Comparison of ENCODE assay signal across 8 mouse cellular contexts in the genomic region with DNA sequence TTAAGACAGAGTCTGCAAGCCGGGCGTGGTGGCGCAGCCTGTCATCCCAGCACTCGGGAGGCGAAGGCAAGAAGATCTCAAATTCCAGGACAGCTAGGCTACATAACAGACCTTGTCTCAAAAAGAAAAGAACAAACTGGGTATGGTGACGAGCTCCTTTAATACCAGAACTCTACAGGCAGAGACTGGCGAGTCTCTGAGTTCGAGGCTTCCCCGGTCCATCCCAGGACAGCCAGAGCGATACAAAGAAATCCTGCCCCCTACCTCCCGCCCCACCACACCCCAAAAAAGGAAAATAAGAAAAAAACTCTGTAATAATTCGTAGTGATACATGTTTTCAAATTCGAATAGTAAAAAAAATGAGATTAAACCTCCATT. TPM values are rescaled to one million over a fixed set of nuclear protein-coding genes. Genes with fewer than 3 reads are reported as not detected.
DNase-seq lines count a peak whose midpoint lies in the region; ATAC-seq and TF ChIP-seq lines count a peak whose summit lies in the region.

No protein-coding gene starts in this region.

- TF ChIP-seq POLR2A in cortical plate, adult 2 months (IDR thresholded peaks at IDR 0.05; ENCODE audit: extremely low read depth, insufficient read depth, low read length): no peak

- 5% methylated on average over 13 of the region's 13 CpGs for WGBS in hindbrain, embryonic 15.5 days
- 5% methylated on average over 13 of the region's 13 CpGs for WGBS in midbrain, embryonic 16.5 days

- H3K9me3 ChIP-seq in hindbrain, embryonic 15.5 days: no peaks in the 10 kb centered on the region
- H3K9me3 ChIP-seq in midbrain, embryonic 16.5 days (replicated peaks; ENCODE audit: control insufficient read depth, low read length, poor library complexity, severe bottlenecking): no peaks in the 10 kb centered on the region

- H3K27me3 ChIP-seq in hindbrain, embryonic 15.5 days: no peaks in the 10 kb centered on the region
- H3K27me3 ChIP-seq in midbrain, embryonic 16.5 days (ENCODE audit: control insufficient read depth, insufficient read depth, low read depth, low read length): no peaks in the 10 kb centered on the region

- peak overlapping the region; percentile 70 for H3K9ac ChIP-seq in hindbrain, embryonic 15.5 days
- peak overlapping the region; percentile 90 for H3K9ac ChIP-seq in midbrain, embryonic 16.5 days (ENCODE audit: low read depth, low read length)

- H3K4me3 ChIP-seq in layer of hippocampus, adult 2 months: peak overlapping the region; percentile 93
- H3K4me3 ChIP-seq in cortical plate, adult 2 months (ENCODE audit: insufficient read depth, low read length): peak overlapping the region; percentile 68
- H3K4me3 ChIP-seq in hindbrain, embryonic 15.5 days: peak overlapping the region; percentile 84
- H3K4me3 ChIP-seq in midbrain, embryonic 16.5 days (ENCODE audit: low read depth, low read length): peak overlapping the region; percentile 77

- H3K36me3 ChIP-seq in hindbrain, embryonic 15.5 days: peaks cover 36% of the 10 kb centered on the region
- peaks cover 20% of the 10 kb centered on the region for H3K36me3 ChIP-seq in midbrain, embryonic 16.5 days (ENCODE audit: control insufficient read depth, insufficient read depth, low read length)

- H3K4me2 ChIP-seq in hindbrain, embryonic 15.5 days: peak overlapping the region; percentile 78
- peak overlapping the region; percentile 65 for H3K4me2 ChIP-seq in midbrain, embryonic 16.5 days (ENCODE audit: low read length)

- no peak for TF ChIP-seq CTCF in layer of hippocampus, adult 2 months (conservative IDR thresholded peaks at IDR 0.05)
- TF ChIP-seq CTCF in cortical plate, adult 2 months (IDR thresholded peaks at IDR 0.05; ENCODE audit: extremely low read depth, insufficient read depth, low read length): no peak

- H3K4me1 ChIP-seq in cortical plate, adult 2 months (ENCODE audit: control insufficient read depth, insufficient read depth, low read length): no peaks in the 10 kb centered on the region
- H3K4me1 ChIP-seq in hindbrain, embryonic 15.5 days (replicated peaks): peaks cover 11% of the 10 kb centered on the region
- peaks cover 9% of the 10 kb centered on the region for H3K4me1 ChIP-seq in midbrain, embryonic 16.5 days (ENCODE audit: control insufficient read depth, insufficient read depth, low read length)

- DNase-seq in layer of hippocampus, adult 2 months (ENCODE audit: low spot score in 2 of 2): no peak
- no peak for DNase-seq in layer of hippocampus, adult 9-11 months
- no peak for DNase-seq in B cell, adult 2 months
- no peak for DNase-seq in ovary, postnatal 10 days (ENCODE audit: low spot score)
- DNase-seq in layer of hippocampus, postnatal 25 days (ENCODE audit: extremely low spot score in 1 of 2, low spot score in 1 of 2): no peak

- ATAC-seq in hindbrain, embryonic 15.5 days (ENCODE audit: low FRiP score, low read depth): no peak
- no peak for ATAC-seq in midbrain, embryonic 16.5 days

- H3K27ac ChIP-seq in layer of hippocampus, adult 2 months: peak overlapping the region; percentile 99
- H3K27ac ChIP-seq in cortical plate, adult 2 months (ENCODE audit: insufficient read depth, low read length): no peak overlapping the region; the same call in 1 of the 2 replicates
- peak overlapping the region; percentile 90 for H3K27ac ChIP-seq in hindbrain, embryonic 15.5 days (replicated peaks)
- H3K27ac ChIP-seq in midbrain, embryonic 16.5 days (ENCODE audit: low read length): peak overlapping the region; percentile 88

RNA-seq across cellular contexts. Expression of gene C87436, which starts 0.9 kb away (rescaled TPM):
- total RNA-seq in layer of hippocampus, adult 2 months (2021): 10 to 100 TPM; 18.9 to 20.6 TPM
- polyA plus RNA-seq in cortical plate, adult 2 months (2012; rRNA removed): 21.6 and 21.8 TPM in 2 replicates
- polyA plus RNA-seq in hindbrain, embryonic 15.5 days (2015; fragmentation: Nextera tagmentation; extraction: Ambion mirVana): 23.7 and 25.7 TPM in 2 replicates
- polyA plus RNA-seq in midbrain, embryonic 16.5 days (2015; fragmentation: Nextera tagmentation; extraction: Ambion mirVana): 24.1 and 25.6 TPM in 2 replicates
- total RNA-seq in layer of hippocampus, postnatal 25 days (2021): 10 to 100 TPM; 16.1 to 17.4 TPM

RNA-seq across cellular contexts. Expression of gene Gm44790, which starts 12.7 kb away (rescaled TPM):
- not detected for total RNA-seq in layer of hippocampus, adult 2 months (2021)
- polyA plus RNA-seq in cortical plate, adult 2 months (2012; rRNA removed): 1.0 and 1.5 TPM in 2 replicates
- 1.2 TPM in 2 replicates for polyA plus RNA-seq in hindbrain, embryonic 15.5 days (2015; fragmentation: Nextera tagmentation; extraction: Ambion mirVana)
- polyA plus RNA-seq in midbrain, embryonic 16.5 days (2015; fragmentation: Nextera tagmentation; extraction: Ambion mirVana): 0.47 TPM in 1 of 2 replicates, not detected in the other
- total RNA-seq in layer of hippocampus, postnatal 25 days (2021): 1 to 10 TPM in 1 of 2 experiments, under 1 TPM in 1; 0.92 to 3.0 TPM

RNA-seq across cellular contexts. Expression of gene Tia1, which starts 35.1 kb away (rescaled TPM):
- 100 to 1,000 TPM; 151 to 156 TPM for total RNA-seq in layer of hippocampus, adult 2 months (2021)
- 122 and 144 TPM in 2 replicates for polyA plus RNA-seq in cortical plate, adult 2 months (2012; rRNA removed)
- polyA plus RNA-seq in hindbrain, embryonic 15.5 days (2015; fragmentation: Nextera tagmentation; extraction: Ambion mirVana): 275 and 283 TPM in 2 replicates
- polyA plus RNA-seq in midbrain, embryonic 16.5 days (2015; fragmentation: Nextera tagmentation; extraction: Ambion mirVana): 313 and 356 TPM in 2 replicates
- 100 to 1,000 TPM; 114 to 168 TPM for total RNA-seq in layer of hippocampus, postnatal 25 days (2021)

RNA-seq across cellular contexts. Expression of gene Pcyox1, which starts 42.2 kb away (rescaled TPM):
- 100 to 1,000 TPM; 112 to 118 TPM for total RNA-seq in layer of hippocampus, adult 2 months (2021)
- 64.9 and 67.2 TPM in 2 replicates for polyA plus RNA-seq in cortical plate, adult 2 months (2012; rRNA removed)
- polyA plus RNA-seq in hindbrain, embryonic 15.5 days (2015; fragmentation: Nextera tagmentation; extraction: Ambion mirVana): 84.7 and 90.1 TPM in 2 replicates
- polyA plus RNA-seq in midbrain, embryonic 16.5 days (2015; fragmentation: Nextera tagmentation; extraction: Ambion mirVana): 93.6 and 100 TPM in 2 replicates
- 100 to 1,000 TPM in 1 of 2 experiments, 10 to 100 TPM in 1; 96.7 to 126 TPM for total RNA-seq in layer of hippocampus, postnatal 25 days (2021)
